Mouse (Mus musculus): ENCODE data around the gene Bcorl1. TPM values are rescaled to one million over a fixed set of nuclear protein-coding genes. Genes with fewer than 3 reads are reported as not detected.
"Not testable (repeated sequence)": the region's sequence is repeated elsewhere in the genome, so short reads cannot be mapped to it uniquely, and the experiment has no call there.

The Bcorl1 gene
- polyA plus RNA-seq, 1 experiment from 2014 or later, result 4.0 TPM

DNA sequence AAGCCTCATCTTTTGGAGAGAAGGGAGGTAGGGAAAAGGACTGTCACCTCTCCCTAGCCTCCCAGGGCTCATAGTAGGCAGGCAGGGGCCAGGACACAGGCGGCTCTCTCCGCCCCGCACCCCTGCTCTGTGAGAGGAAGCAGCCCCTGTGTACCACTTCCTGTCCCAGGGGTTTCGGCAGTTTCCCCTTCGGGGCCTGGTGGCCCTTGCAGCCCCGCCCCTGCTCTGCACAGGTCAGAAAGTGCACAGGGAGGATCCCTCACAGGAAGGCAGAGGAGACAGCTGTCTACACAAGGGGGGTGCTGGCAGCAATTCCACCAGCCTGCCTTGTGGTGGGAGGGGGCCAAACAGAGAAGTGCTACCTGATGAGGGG is 92.4 kb downstream of the Bcorl1 start:
- peaks cover 3% of the 10 kb centered on the region; the same call in 1 of the 2 replicates for H3K27me3 ChIP-seq (ENCODE audit: low read depth, poor library complexity, severe bottlenecking)
- WGBS, result 43% methylated on average over 6 of the region's 6 CpGs
- H3K9me3 ChIP-seq (replicated peaks), result no peaks in the 10 kb centered on the region
- no peaks in the 10 kb centered on the region for H3K36me3 ChIP-seq
- no peak for DNase-seq (ENCODE audit: low spot score)
- no peaks in the 10 kb centered on the region; the same call in 1 of the 2 replicates for H3K4me1 ChIP-seq
- no peak overlapping the region for H3K4me3 ChIP-seq
- no peak overlapping the region for H3K27ac ChIP-seq (replicated peaks)

- H3K4me1 ChIP-seq, result no peaks in the 10 kb centered on the region; the same call in 1 of the 2 replicates
- WGBS, result 96% methylated on average over 1 of the region's 1 CpGs
- H3K36me3 ChIP-seq, result no peaks in the 10 kb centered on the region
- no peak overlapping the region for H3K27ac ChIP-seq (replicated peaks)
- no peak overlapping the region for H3K4me3 ChIP-seq
- H3K9me3 ChIP-seq (replicated peaks), result 0 out of 2 replicates have a peak, but pooled peaks cover 2% of the 10 kb centered on the region
- DNase-seq (ENCODE audit: low spot score), result no peak
- peaks cover 3% of the 10 kb centered on the region; the same call in 1 of the 2 replicates for H3K27me3 ChIP-seq (ENCODE audit: low read depth, poor library complexity, severe bottlenecking)
Measured at GRCm38 (mm10) chrX:48434251-48434650, 93.1 kb downstream of the Bcorl1 start.

GRCm38 (mm10) chrX:48435477-48435900 is 94.3 kb downstream of the Bcorl1 start:
- no peak for DNase-seq (ENCODE audit: low spot score)
- Histone ChIP-seq H3K27me3 (ENCODE audit: low read depth, poor library complexity, severe bottlenecking) (peaks cover 3% of the 10 kb centered on the region; the same call in 1 of the 2 replicates), H3K36me3 (no peaks in the 10 kb centered on the region), H3K4me3 (no peak overlapping the region), H3K4me1 (no peaks in the 10 kb centered on the region; the same call in 1 of the 2 replicates), H3K9me3 (replicated peaks) (0 out of 2 replicates have a peak, but pooled peaks cover 3% of the 10 kb centered on the region), H3K27ac (replicated peaks) (no peak overlapping the region)
- WGBS, result 93% methylated on average over 9 of the region's 9 CpGs

DNA sequence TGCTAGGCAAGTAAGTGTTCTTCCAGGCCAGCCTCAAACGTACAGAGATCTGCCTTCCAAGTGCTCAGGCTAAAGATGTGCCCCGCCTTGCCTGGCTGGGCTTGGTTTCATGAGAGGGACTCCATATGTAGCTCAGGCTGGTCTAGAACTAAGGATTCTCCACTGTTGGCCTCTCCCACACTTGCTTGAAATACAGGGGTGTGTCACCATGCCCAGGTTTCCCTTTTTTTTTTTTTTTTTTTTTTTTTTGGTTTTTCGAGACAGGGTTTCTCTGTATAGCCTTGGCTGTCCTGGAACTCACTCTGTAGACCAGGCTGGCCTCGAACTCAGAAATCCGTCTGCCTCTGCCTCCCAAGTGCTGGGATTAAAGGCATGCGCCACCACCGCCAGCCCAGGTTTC is 94.9 kb downstream of the Bcorl1 start:
- H3K27me3 ChIP-seq (ENCODE audit: low read depth, poor library complexity, severe bottlenecking); H3K4me1 ChIP-seq; H3K36me3 ChIP-seq; H3K9me3 ChIP-seq (replicated peaks); H3K4me3 ChIP-seq; DNase-seq (ENCODE audit: low spot score); H3K27ac ChIP-seq (replicated peaks): not testable (repeated sequence)
- WGBS, result 88% methylated on average over 6 of the region's 7 CpGs

- Histone ChIP-seq H3K27ac (replicated peaks) (no peak overlapping the region), H3K4me3 (no peak overlapping the region), H3K27me3 (ENCODE audit: low read depth, poor library complexity, severe bottlenecking) (no peaks in the 10 kb centered on the region), H3K9me3 (replicated peaks) (0 out of 2 replicates have a peak, but pooled peaks cover 3% of the 10 kb centered on the region), H3K4me1 (no peaks in the 10 kb centered on the region), H3K36me3 (no peaks in the 10 kb centered on the region)
- WGBS, result 66% methylated on average over 4 of the region's 4 CpGs
- no peak for DNase-seq (ENCODE audit: low spot score)
Measured at GRCm38 (mm10) chrX:48439036-48439435, 97.9 kb downstream of the Bcorl1 start.

- Histone ChIP-seq H3K9me3 (replicated peaks) (0 out of 2 replicates have a peak, but pooled peaks cover 3% of the 10 kb centered on the region), H3K4me3 (no peak overlapping the region), H3K27ac (replicated peaks) (no peak overlapping the region), H3K27me3 (ENCODE audit: low read depth, poor library complexity, severe bottlenecking) (no peaks in the 10 kb centered on the region), H3K36me3 (no peaks in the 10 kb centered on the region), H3K4me1 (no peaks in the 10 kb centered on the region)
- DNase-seq (ENCODE audit: low spot score), result no peak
- WGBS, result 91% methylated on average over 6 of the region's 6 CpGs
Measured at GRCm38 (mm10) chrX:48441548-48441947, 100.4 kb downstream of the Bcorl1 start.

- Histone ChIP-seq H3K4me3 (no peak overlapping the region), H3K4me1 (no peaks in the 10 kb centered on the region), H3K27ac (replicated peaks) (no peak overlapping the region), H3K9me3 (replicated peaks) (0 out of 2 replicates have a peak, but pooled peaks cover 3% of the 10 kb centered on the region), H3K36me3 (no peaks in the 10 kb centered on the region), H3K27me3 (ENCODE audit: low read depth, poor library complexity, severe bottlenecking) (no peaks in the 10 kb centered on the region)
- DNase-seq (ENCODE audit: low spot score), result no peak
- 86% methylated on average over 7 of the region's 7 CpGs for WGBS
Measured at GRCm38 (mm10) chrX:48441954-48442353, 100.8 kb downstream of the Bcorl1 start.

DNA sequence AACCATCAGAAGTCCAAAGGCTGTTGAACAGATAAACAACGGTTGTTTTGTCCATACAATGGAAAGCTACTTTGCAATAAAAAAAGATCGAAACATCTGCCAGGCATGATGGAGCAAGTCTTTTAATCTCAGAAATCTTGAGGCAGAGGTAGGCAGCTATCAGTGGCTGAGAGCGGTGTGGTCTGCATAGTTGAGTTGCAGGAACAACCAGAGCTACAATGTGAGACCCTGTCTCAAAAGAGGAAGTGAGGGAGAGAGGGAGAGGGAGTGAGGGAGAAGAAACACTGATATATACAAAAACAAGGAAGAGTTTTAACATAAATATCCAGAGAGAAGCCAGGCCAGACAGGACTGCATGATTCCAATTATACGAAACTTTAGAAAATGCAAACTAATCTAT is 103.5 kb downstream of the Bcorl1 start:
- Histone ChIP-seq H3K27me3 (ENCODE audit: low read depth, poor library complexity, severe bottlenecking) (no peaks in the 10 kb centered on the region), H3K36me3 (no peaks in the 10 kb centered on the region), H3K9me3 (replicated peaks) (no peaks in the 10 kb centered on the region), H3K4me3 (no peak overlapping the region), H3K27ac (replicated peaks) (no peak overlapping the region), H3K4me1 (peaks cover 6% of the 10 kb centered on the region)
- 89% methylated on average over 4 of the region's 4 CpGs for WGBS
- no peak for DNase-seq (ENCODE audit: low spot score)

DNA sequence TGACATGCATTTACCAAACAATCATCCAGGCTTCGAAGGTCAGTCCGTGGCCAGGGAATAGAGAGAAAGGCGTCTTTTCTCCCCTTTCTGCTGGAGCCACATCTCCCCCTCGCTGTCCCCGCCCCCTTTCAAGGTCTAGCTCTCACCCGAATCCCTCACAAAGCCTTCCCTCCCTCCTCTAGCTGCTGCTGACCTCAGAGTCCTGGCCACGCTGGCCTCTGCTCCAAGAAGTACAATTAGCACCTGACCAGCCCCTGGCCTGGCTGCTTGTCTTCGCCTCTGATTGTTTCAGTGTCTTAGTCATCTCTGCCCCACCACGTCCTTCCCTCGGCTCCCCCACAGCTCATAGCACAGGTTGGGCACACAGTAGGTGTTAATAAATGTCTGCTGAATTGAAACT is 108.5 kb downstream of the Bcorl1 start:
- H3K4me1 ChIP-seq, result peaks cover 18% of the 10 kb centered on the region
- peaks cover 9% of the 10 kb centered on the region; the same call in 1 of the 2 replicates for H3K9me3 ChIP-seq (replicated peaks)
- 15% methylated on average over 10 of the region's 10 CpGs for WGBS
- H3K36me3 ChIP-seq, result no peaks in the 10 kb centered on the region
- peak; percentile 39 for DNase-seq (ENCODE audit: low spot score)
- no peak overlapping the region for H3K4me3 ChIP-seq
- H3K27me3 ChIP-seq (ENCODE audit: low read depth, poor library complexity, severe bottlenecking), result peaks cover 47% of the 10 kb centered on the region
- H3K27ac ChIP-seq (replicated peaks), result peak overlapping the region; percentile 63; the same call in 1 of the 2 replicates

- 30% methylated on average over 9 of the region's 9 CpGs for WGBS
- peak overlapping the region; percentile 50 for H3K4me3 ChIP-seq
Measured at GRCm38 (mm10) chrX:48452231-48452890, 111.2 kb downstream of the Bcorl1 start.

GRCm38 (mm10) chrX:48452931-48453673 is 111.9 kb downstream of the Bcorl1 start:
- Histone ChIP-seq H3K36me3 (no peaks in the 10 kb centered on the region), H3K27ac (replicated peaks) (peak overlapping the region; percentile 46; the same call in 1 of the 2 replicates), H3K4me1 (peaks cover 18% of the 10 kb centered on the region), H3K9me3 (replicated peaks) (peaks cover 9% of the 10 kb centered on the region; the same call in 1 of the 2 replicates), H3K27me3 (ENCODE audit: low read depth, poor library complexity, severe bottlenecking) (peaks cover 73% of the 10 kb centered on the region), H3K4me3 (peak overlapping the region; percentile 50)
- 21% methylated on average over 63 of the region's 71 CpGs for WGBS
- DNase-seq (ENCODE audit: low spot score), result peak; percentile 33

More at GRCm38 (mm10) chrX:48452231-48452890, 111.2 kb downstream of the Bcorl1 start:
- H3K27me3 ChIP-seq (ENCODE audit: low read depth, poor library complexity, severe bottlenecking), result peaks cover 73% of the 10 kb centered on the region
- no peaks in the 10 kb centered on the region for H3K36me3 ChIP-seq
- DNase-seq (ENCODE audit: low spot score), result no peak
- H3K9me3 ChIP-seq (replicated peaks), result peaks cover 9% of the 10 kb centered on the region; the same call in 1 of the 2 replicates
- peaks cover 18% of the 10 kb centered on the region for H3K4me1 ChIP-seq
- H3K27ac ChIP-seq (replicated peaks), result no peak overlapping the region

DNA sequence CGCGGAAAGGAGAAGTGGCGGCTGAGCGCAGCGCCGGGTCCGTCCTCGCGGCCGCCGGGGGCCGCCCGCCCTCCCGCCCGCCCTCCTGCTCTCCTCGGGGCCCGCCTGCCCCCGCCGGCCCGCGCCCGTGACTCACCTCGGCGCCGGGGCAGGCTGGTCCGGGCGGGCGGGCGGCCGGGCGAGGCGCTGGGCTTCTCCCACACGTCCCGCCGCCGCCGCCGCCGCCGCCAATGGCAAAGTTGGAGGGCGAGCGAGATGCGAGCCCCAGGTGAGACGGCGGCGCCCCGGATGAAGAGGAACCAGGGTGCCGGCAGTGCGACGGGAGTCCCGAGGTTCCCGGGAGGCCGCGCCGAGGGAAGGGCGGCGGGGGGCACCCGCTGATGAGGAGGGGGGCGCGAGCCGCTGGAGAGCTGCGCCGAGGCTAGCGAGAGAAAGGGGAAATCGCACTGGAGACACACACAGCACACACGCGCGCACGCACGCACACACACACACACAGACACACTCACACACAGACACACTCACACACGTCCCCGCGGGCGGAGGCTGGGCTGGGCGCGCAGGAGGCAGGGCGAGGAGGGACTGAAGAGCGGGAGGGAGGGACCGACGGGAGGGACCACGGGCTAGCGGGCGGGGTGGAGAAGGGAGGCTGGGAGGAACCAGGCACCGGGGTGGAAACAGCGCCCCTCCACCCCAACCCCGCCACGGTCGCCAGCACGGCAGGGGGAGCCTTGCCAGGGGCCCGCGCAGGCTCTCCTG is 112.8 kb downstream of the Bcorl1 start:
- H3K9me3 ChIP-seq (replicated peaks), result peaks cover 9% of the 10 kb centered on the region; the same call in 1 of the 2 replicates
- peaks cover 73% of the 10 kb centered on the region for H3K27me3 ChIP-seq (ENCODE audit: low read depth, poor library complexity, severe bottlenecking)
- 29% methylated on average over 83 of the region's 91 CpGs for whole genome bisulfite sequencing
- peak overlapping the region; percentile 46; the same call in 1 of the 2 replicates for H3K27ac ChIP-seq (replicated peaks)
- peak; percentile 45 for DNase-seq (ENCODE audit: low spot score)
- no peaks in the 10 kb centered on the region for H3K36me3 ChIP-seq
- H3K4me3 ChIP-seq, result peak overlapping the region; percentile 50
- peaks cover 18% of the 10 kb centered on the region for H3K4me1 ChIP-seq
